In genomic region chr7:136483237-136483636, GRCm38 (mm10) we compare ENCODE assay signal across 21 mouse cellular contexts.
DNase-seq lines count a peak whose midpoint lies in the region; TF ChIP-seq lines count a peak whose summit lies in the region.
"Had no signal": no experiment of that assay in that cellular context is flagged by ENCODE, and none has a peak within 500 bp of the region (broad histone marks: within the 10 kb centered on the region; RNA-seq: fewer than 3 reads in every experiment).

No protein-coding gene starts in this region.

- DNase-seq in heart, adult 11 months: peak; percentile 96
- no peak for DNase-seq in heart, postnatal 4 days
- peak; percentile 26 to 45 for DNase-seq in heart, adult 2 months
- DNase-seq in heart, postnatal 14 days: no peak
- DNase-seq in heart, adult 9 months (ENCODE audit: low spot score in 2 of 2): peak; percentile 19 to 48
- no peak for DNase-seq in heart, embryonic 10.5 days (ENCODE audit: low spot score)
- DNase-seq in CH12.LX (ENCODE audit: extremely low read depth): peak; percentile 0
- DNase-seq in layer of hippocampus, adult 9-10 months (ENCODE audit: low spot score): no peak
- DNase-seq: adrenal gland, adult 8-10 months; adrenal gland, postnatal 14 days; adrenal gland, postnatal 36 days; cerebellum, adult 11-12 months; cerebellum, adult 2 months; cerebellum, adult 9-10 months; cerebellum, postnatal 10 days; cerebellum, postnatal 25 days had no signal

- no peak for TF ChIP-seq POLR2A in heart, adult 2 months (IDR thresholded peaks at IDR 0.05; ENCODE audit: insufficient read depth, low read depth, low read length)
- no peak for TF ChIP-seq POLR2A in CH12.LX (IDR thresholded peaks at IDR 0.05; ENCODE audit: low read depth, low read length)

- TF ChIP-seq RAD21 in CH12.LX (IDR thresholded peaks at IDR 0.05; ENCODE audit: low read depth, low read length): no peak

- TF ChIP-seq CTCF in heart, adult 2 months (IDR thresholded peaks at IDR 0.05): no peak
- no peak for TF ChIP-seq CTCF in CH12.LX (conservative IDR thresholded peaks at IDR 0.05 in 1 of 2, IDR thresholded peaks at IDR 0.05 in 1 of 2; ENCODE audit: low read depth in 2 of 2, low read length in 2 of 2)

- TF ChIP-seq EP300 in heart, adult 2 months (IDR thresholded peaks at IDR 0.05; ENCODE audit: insufficient read depth, low read depth, low read length): no peak
- TF ChIP-seq EP300 in CH12.LX (IDR thresholded peaks at IDR 0.05; ENCODE audit: low read length): no peak

- no peak overlapping the region for H3K4me2 ChIP-seq in CH12.LX (ENCODE audit: insufficient read depth, low read depth, poor library complexity, severe bottlenecking)
- H3K4me2 ChIP-seq: embryonic facial prominence, embryonic 12.5 days; forebrain, embryonic 13.5 days; forebrain, embryonic 15.5 days had no signal

- no peak overlapping the region for H3K4me3 ChIP-seq in heart, adult 2 months
- no peak overlapping the region for H3K4me3 ChIP-seq in heart, embryonic 10.5 days
- no peak overlapping the region for H3K4me3 ChIP-seq in CH12.LX (replicated peaks in 1 of 3; ENCODE audit: low read depth in 2 of 3, low read length in 2 of 3, poor library complexity in 1 of 3)
- H3K4me3 ChIP-seq: embryonic facial prominence, embryonic 10.5 days; embryonic facial prominence, embryonic 12.5 days; forebrain, embryonic 13.5 days; forebrain, embryonic 15.5 days had no signal

- peaks cover 24% of the 10 kb centered on the region for H3K4me1 ChIP-seq in heart, adult 2 months (ENCODE audit: control insufficient read depth, insufficient read depth, low read length)
- 0 out of 2 replicates have a peak, but pooled peaks cover 3% of the 10 kb centered on the region for H3K4me1 ChIP-seq in heart, embryonic 10.5 days
- no peaks in the 10 kb centered on the region for H3K4me1 ChIP-seq in CH12.LX (ENCODE audit: control insufficient read depth in 1 of 2, insufficient read depth in 2 of 2)

- no peaks in the 10 kb centered on the region for H3K9me3 ChIP-seq in heart, embryonic 10.5 days
- H3K9me3 ChIP-seq in CH12.LX (replicated peaks; ENCODE audit: low read length): no peaks in the 10 kb centered on the region
- H3K9me3 ChIP-seq: embryonic facial prominence, embryonic 10.5 days; embryonic facial prominence, embryonic 12.5 days; forebrain, embryonic 13.5 days; forebrain, embryonic 15.5 days had no signal

- H3K27me3 ChIP-seq in heart, adult 2 months (ENCODE audit: control insufficient read depth, insufficient read depth, low read length): no peaks in the 10 kb centered on the region
- H3K27me3 ChIP-seq in heart, embryonic 10.5 days (ENCODE audit: insufficient read depth, poor library complexity, severe bottlenecking): peaks cover 18% of the 10 kb centered on the region
- H3K27me3 ChIP-seq in CH12.LX (replicated peaks): peaks cover 90% of the 10 kb centered on the region
- H3K27me3 ChIP-seq: embryonic facial prominence, embryonic 12.5 days had no signal

- H3K36me3 ChIP-seq in heart, adult 2 months (ENCODE audit: control insufficient read depth, insufficient read depth, low read length): no peaks in the 10 kb centered on the region
- no peaks in the 10 kb centered on the region for H3K36me3 ChIP-seq in heart, embryonic 10.5 days
- no peaks in the 10 kb centered on the region for H3K36me3 ChIP-seq in CH12.LX (replicated peaks in 1 of 2; ENCODE audit: control insufficient read depth in 1 of 2, insufficient read depth in 1 of 2, low read length in 1 of 2)
- H3K36me3 ChIP-seq: embryonic facial prominence, embryonic 10.5 days; embryonic facial prominence, embryonic 12.5 days; forebrain, embryonic 15.5 days; G1E had no signal

- H3K79me2 ChIP-seq in heart, adult 2 months (replicated peaks; ENCODE audit: control insufficient read depth, insufficient read depth, low read length): no peaks in the 10 kb centered on the region
- H3K79me2 ChIP-seq in CH12.LX (replicated peaks; ENCODE audit: control insufficient read depth, extremely low read depth, insufficient read depth, poor library complexity, severe bottlenecking): no peaks in the 10 kb centered on the region

- H3K9ac ChIP-seq in heart, adult 2 months (ENCODE audit: low read depth, low read length): no peak overlapping the region
- no peak overlapping the region for H3K9ac ChIP-seq in CH12.LX (ENCODE audit: insufficient read depth, low read depth)
- H3K9ac ChIP-seq: embryonic facial prominence, embryonic 12.5 days; forebrain, embryonic 13.5 days; forebrain, embryonic 15.5 days had no signal

- peak overlapping the region; percentile 34 for H3K27ac ChIP-seq in heart, adult 2 months
- H3K27ac ChIP-seq in heart, embryonic 10.5 days: no peak overlapping the region
- no peak overlapping the region for H3K27ac ChIP-seq in CH12.LX (ENCODE audit: insufficient read depth, low read depth)
- H3K27ac ChIP-seq: embryonic facial prominence, embryonic 10.5 days; embryonic facial prominence, embryonic 12.5 days; forebrain, embryonic 13.5 days; forebrain, embryonic 15.5 days had no signal

- in situ Hi-C loops in CH12.LX (cut with MboI; ENCODE audit: low pct_ligation_motif_present, low pct_unique_long_range_greater_than_20kb, low sequenced_read_pairs): no loop called here

- dilution Hi-C loops in CH12.LX (cut with MboI; ENCODE audit: extremely low pct_ligation_motif_present, extremely low pct_unique_long_range_greater_than_20kb, low sequenced_read_pairs): no loop called here

- intact Hi-C loops in heart, adult 2 months (cut with DNase I): loop anchor here (5.0 to 10.0 kb wide), 3 partner anchors 421 to 732 kb away; no protein-coding TSS in a partner anchor
- intact Hi-C loops in heart, postnatal 14 days (cut with DNase I): loop anchor here (10.0 kb wide), 2 partner anchors 462 to 982 kb away; no protein-coding TSS in a partner anchor

TF ChIP-seq in CH12.LX, 34 proteins besides CTCF, POLR2A, EP300 and RAD21:
- TF ChIP-seq JUN (IDR thresholded peaks at IDR 0.05; ENCODE audit: insufficient read depth, low read depth, low read length) (no peak), MAX (IDR thresholded peaks at IDR 0.05; ENCODE audit: low read length) (no peak), MAFK (IDR thresholded peaks at IDR 0.05; ENCODE audit: insufficient replicate concordance, low read length) (no peak), IRF4 (IDR thresholded peaks at IDR 0.05; ENCODE audit: low read depth, low read length) (no peak), ZC3H11A (IDR thresholded peaks at IDR 0.05; ENCODE audit: low read depth, low read length) (no peak), MXI1 (IDR thresholded peaks at IDR 0.05; ENCODE audit: low read depth, low read length) (no peak), ZKSCAN1 (IDR thresholded peaks at IDR 0.05; ENCODE audit: borderline replicate concordance, low read depth, low read length) (no peak), ELF1 (IDR thresholded peaks at IDR 0.05; ENCODE audit: low read depth, low read length) (no peak), RCOR1 (conservative IDR thresholded peaks at IDR 0.05; ENCODE audit: low read depth, low read length) (no peak), UBTF (IDR thresholded peaks at IDR 0.05; ENCODE audit: low read depth, low read length) (no peak), ZMIZ1 (IDR thresholded peaks at IDR 0.05; ENCODE audit: low read depth, low read length) (no peak), NRF1 (IDR thresholded peaks at IDR 0.05; ENCODE audit: low read depth, low read length) (no peak), SIN3A (IDR thresholded peaks at IDR 0.05; ENCODE audit: low read length) (no peak)

Comparison
In these comparisons a context has a peak if more than half of its experiments do, and no peak if none do; other contexts are left out.
1. DNase-seq: peak in heart, adult 11 months (single experiment), heart, adult 2 months (2 of 2), heart, adult 9 months (2 of 2) and CH12.LX (single experiment); none in heart, postnatal 4 days (single experiment), heart, postnatal 14 days (0 of 2), heart, embryonic 10.5 days (single experiment) and layer of hippocampus, adult 9-10 months (single experiment).